Mouse (Mus musculus) right cerebral cortex, postnatal 14 days (tissue): ENCODE data around the gene Esp3.
"Not testable (repeated sequence)": the region's sequence is repeated elsewhere in the genome, so short reads cannot be mapped to it uniquely, and the experiment has no call there.

Experiments used
- DNase-seq: peaks from one replicate; pipeline ENCODE4 v3.0.0; 2022

The Esp3 gene

GRCm38 (mm10) chr17:40631775-40632174 is at the start of gene Esp3:
Gene Esp3, plus strand, starts transcription at chr17:40632075.
- not testable (repeated sequence) for DNase-seq

GRCm38 (mm10) chr17:40583906-40584305 is 48.0 kb upstream of the Esp3 start:
- DNase-seq, result not testable (repeated sequence)

- no peak for DNase-seq
These were observed 40.6 kb upstream of the Esp3 start for GRCm38 (mm10) chr17:40591297-40591696.

- no peak for DNase-seq
These were observed 33.6 kb upstream of the Esp3 start, which contains the start of gene Esp4 for GRCm38 (mm10) chr17:40598294-40598693. Gene Esp4, plus strand, starts transcription at chr17:40598594.

- DNase-seq, result not testable (repeated sequence)
These were observed 30.3 kb downstream of the Esp3 start for GRCm38 (mm10) chr17:40662118-40662679.

GRCm38 (mm10) chr17:40663161-40663811 is 31.4 kb downstream of the Esp3 start:
- not testable (repeated sequence) for DNase-seq
